Mouse (Mus musculus) layer of hippocampus, adult 8-10 months (tissue): ENCODE results near the gene Dyrk3. TPM values are rescaled to one million over a fixed set of nuclear protein-coding genes. Genes with fewer than 3 reads are reported as not detected.

Experiments used
- DNase-seq, 2 experiments: peaks; one replicate each; pipeline ENCODE4 v3.0.0; 2022; ENCODE audit warnings: low spot score in 2 of 2
- total RNA-seq, 4 experiments: library from RNA; stranded (reverse); gene quantifications; 2 replicates each; pipeline ENCODE4 v1.2.4; 2022

Gene Dyrk3
- total RNA-seq, 4 experiments from 2014 or later, result 13.5 to 17.6 (median 14.6) TPM

- DNase-seq, result peak; percentile 84 to 85
Measured at GRCm38 (mm10) chr1:131116430-131117011, 21.6 kb downstream of the Dyrk3 start.

DNA sequence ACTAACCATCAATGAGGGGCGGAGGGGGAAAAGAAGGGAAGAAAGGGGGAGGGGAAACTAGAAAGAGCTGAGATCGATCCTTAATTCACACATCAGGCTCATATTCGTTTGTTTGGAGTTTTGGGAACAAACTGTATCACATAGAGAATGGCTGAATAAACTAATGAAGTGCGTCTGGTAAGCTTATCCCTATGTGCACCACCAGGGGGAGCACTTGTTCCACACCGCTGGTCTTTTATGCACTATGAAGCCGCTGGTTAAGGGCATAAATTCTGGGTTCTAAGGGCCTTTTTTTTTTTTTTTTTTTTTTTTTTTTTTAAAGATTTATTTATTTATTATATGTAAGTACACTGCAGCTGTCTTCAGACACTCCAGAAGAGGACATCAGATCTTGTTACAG is 22.2 kb downstream of the Dyrk3 start:
- DNase-seq, result peak; percentile 48 to 75

GRCm38 (mm10) chr1:131112576-131112975 is 25.6 kb downstream of the Dyrk3 start:
- DNase-seq, result no peak

- DNase-seq, result no peak
Measured at GRCm38 (mm10) chr1:131110525-131111106, 27.5 kb downstream of the Dyrk3 start.

DNA sequence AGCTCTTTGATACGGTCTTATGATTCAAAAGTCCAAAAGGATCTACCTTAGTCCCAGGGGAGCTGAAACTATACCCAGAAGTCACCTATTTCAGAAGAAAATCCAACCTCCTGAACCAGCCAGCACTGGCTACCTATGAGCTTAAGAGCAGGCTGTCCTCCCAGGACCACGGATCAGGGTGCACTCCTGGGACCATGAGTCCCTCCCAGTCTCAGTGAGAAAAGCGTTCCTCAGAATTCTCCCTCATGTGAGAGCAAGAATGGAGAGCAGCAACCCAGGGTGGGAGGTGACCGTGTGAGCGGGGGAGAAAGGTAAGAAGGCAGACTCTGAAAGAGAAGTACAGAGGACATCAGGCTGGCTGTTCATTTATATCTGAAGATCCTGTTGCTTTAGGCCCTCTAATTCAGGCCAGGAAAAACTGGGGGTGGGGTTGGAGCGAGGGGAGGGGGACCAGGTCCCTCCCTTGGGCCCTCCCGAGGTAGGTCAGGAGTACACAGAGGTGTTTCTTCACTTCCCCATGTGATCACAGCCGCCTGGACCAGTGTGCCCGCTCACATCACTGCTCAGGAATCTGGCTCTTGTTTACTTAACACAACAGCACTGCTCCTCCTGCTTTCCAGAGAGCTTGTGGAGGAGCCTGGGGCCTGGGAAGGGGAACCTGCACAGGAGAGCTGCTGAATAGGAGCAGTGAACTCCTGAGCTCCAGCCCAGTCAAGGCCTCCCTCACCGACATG is 30.4 kb downstream of the Dyrk3 start:
- no peak for DNase-seq

GRCm38 (mm10) chr1:131103776-131104424 is 34.2 kb downstream of the Dyrk3 start:
- DNase-seq, result no peak

DNA sequence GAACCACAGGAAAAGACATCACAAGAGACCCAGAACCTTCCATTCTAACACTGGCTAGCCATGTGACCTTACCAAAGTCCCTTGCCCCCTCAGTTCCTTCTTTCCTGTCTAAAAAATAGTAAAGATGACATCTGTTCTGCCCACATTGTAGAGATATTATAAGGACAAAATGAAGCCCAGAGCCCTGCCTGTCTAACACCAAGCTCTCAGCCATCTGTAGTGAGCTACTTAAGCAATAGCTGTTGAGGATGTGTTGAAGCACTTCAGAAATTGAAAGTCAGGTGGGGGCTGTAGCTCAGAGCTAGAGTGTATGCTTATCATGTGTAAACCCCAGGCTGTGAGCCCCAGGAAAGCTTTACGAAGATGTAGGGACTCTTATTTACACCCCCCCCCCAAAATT is 37.3 kb downstream of the Dyrk3 start:
- DNase-seq, result no peak

DNA sequence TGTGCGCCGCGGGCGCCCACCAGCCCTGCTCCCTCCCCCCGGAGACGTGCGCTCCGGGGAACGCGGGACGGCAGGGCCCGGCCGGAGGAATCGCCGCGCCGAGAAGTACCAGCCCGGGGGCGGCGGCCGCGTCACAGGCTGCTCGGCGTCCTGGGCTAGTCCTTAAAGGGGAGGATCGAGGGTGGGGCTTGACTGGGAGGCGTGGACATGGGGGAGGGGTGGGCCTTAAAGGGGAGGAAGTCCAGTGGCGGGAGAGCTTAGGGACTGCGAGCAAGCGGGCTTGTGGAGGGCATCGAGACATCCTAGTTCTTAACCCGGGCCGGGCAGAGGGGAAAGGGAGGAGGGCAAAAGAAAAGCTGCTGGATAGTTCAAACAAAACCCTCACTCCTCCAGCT is 40.4 kb downstream of the Dyrk3 start, which contains the start of gene Mapkapk2:
TSS of gene Mapkapk2 (minus strand) at position 127 of the 395 bp plus-strand sequence.
- DNase-seq, result peak; percentile 72 to 81

GRCm38 (mm10) chr1:131096803-131097699 is 41.1 kb downstream of the Dyrk3 start:
- no peak for DNase-seq

DNA sequence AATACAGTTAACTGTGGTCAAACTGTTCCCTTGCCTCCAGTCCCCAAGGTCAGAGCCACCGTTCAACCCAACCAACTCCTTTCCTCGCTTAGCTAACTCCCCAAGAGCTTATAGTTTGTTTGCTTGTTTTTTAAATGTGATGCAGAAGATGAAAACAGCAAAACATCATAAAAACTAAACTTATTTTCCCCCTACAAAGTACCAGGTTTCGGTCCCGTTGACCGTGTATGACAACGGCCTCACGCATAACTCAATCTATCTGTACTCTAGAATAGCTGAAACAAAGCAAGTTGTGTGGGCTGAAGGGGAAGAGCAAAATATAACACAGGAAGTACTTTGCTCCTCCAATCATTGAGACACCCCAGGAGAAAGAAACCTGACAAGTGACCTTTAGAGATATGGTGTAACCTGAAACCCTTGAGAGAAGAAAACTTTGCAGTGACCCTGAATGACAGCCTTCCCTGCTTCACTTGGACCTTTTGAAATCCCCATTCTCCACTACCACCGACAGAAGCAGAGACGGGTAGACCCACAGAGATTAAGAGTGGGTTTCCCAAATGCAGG is 41.9 kb downstream of the Dyrk3 start:
- DNase-seq, result no peak

DNA sequence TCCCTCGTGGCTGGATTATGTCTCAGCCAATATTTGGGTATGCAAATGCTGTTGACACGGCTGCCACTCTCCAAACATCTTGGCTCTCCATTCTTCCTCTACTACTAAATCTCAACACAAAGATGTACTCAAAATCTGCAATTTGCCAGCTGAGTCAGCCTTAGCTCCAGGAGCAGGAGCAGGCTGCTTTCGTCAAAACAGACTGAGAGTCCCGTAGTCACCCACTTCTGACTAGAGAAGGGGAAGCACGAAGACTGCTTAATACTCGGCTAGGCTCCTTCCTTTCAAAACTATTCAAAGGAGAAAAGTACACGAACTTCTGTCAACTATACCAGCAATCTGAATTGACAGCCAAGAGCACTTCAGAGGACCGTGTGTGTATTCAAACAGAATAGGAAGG is 42.6 kb downstream of the Dyrk3 start:
- DNase-seq, result no peak

- no peak for DNase-seq
Measured at GRCm38 (mm10) chr1:131093889-131094288, 44.3 kb downstream of the Dyrk3 start.

- DNase-seq, result no peak
Measured at GRCm38 (mm10) chr1:131092846-131093245, 45.3 kb downstream of the Dyrk3 start.

- DNase-seq, result no peak
Measured at GRCm38 (mm10) chr1:131092173-131092572, 46.0 kb downstream of the Dyrk3 start.

GRCm38 (mm10) chr1:131091481-131091880 is 46.7 kb downstream of the Dyrk3 start:
- no peak for DNase-seq

DNA sequence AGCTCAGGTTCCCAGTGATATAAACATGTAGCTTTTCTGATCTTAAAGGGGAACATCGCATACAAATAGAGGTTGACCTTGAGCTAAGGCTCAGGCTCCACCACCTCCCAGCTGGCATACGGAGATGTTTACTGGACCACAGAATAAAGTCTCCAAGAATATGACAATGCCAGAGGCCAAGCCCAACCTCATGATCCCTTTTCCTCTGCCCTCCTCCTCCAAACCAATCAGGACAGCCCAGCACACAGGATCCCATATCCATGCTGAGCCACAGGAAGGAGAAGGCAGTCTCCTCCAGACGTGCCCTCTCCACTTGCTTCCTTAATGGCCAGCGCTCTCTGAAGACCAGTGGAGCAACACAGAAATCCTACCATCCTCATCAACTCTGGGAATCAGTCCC is 47.3 kb downstream of the Dyrk3 start:
- DNase-seq, result no peak

DNA sequence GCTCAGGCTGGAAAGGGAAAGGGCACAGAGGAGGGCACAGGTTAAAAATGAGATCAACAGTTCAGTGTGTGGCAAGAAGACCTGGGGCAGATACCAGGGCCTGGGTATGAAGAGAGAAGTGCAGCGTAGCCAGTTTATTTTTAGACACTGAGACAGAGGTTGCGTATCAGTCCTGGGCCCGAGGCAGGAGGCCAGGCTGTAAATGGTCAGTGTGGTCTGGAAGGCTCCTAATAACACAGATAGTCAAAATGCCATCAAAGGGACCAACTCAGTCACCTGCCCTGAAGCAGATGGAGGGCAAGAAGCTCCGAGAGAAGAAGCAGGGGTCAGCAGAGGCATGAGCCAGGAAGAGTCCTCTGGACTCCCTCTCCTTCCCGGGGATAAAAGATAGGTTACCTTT is 47.9 kb downstream of the Dyrk3 start:
- no peak for DNase-seq

DNA sequence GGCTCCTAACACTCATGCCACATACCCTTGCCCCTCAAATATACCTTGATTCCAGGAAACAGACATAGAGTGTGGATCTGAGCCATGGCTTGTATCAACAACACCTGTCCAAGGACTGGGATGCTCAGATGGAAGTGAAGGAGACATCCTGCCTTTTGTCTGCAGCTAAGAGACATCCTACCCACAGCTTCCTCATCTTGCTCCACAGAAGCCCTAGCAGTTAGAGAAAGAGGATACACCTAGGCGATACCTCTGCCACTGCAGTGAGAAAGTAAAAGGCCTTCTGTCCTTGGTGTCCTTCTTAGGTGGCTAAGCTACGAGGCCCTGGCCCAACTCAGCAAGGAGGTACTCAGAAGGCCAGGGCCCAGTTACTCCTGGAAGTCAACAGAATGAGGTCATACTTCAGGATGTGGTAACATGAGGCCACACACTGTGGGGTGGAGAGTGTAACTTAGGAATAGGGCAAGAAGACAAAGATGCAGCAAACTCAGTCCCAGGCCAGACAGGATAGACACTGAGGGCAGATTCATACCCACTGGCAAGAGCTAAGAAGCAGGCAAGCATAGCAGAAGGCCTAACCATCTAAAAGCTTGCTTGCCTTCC is 48.5 kb downstream of the Dyrk3 start:
- DNase-seq, result no peak

DNA sequence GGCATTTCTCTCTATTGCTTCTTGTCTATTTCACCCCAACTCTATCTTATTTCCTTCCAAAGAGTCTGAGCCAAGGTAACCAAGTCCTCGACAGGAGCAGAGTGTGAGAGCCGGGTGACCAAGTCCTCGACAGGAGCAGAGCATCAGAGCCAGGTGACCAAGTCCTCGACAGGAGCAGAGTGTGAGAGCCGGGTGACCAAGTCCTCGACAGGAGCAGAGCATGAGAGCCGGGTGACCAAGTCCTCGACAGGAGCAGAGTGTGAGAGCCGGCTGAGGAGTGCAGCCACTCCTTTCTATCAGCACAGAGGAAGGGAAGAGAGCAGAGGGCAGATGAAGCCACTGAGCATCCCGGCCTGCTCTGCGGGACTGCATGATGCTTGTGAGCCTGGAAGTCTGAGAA is 49.6 kb downstream of the Dyrk3 start:
- DNase-seq, result no peak

GRCm38 (mm10) chr1:131086907-131087306 is 51.2 kb downstream of the Dyrk3 start:
- DNase-seq, result no peak
